Mouse (Mus musculus) MEL (cell line): ENCODE measurements around the gene Itgb2.

Source experiments
- BHLHE40 ChIP-seq: IDR thresholded peaks from 2 replicates; pipeline ENCODE4 v1.6.1; 2012; ENCODE audit warnings: low read depth, mild to moderate bottlenecking, inconsistent platforms, low read length, improper control_type of control experiment, borderline replicate concordance
- EP300 ChIP-seq, 2 experiments: IDR thresholded peaks; 2 replicates each; pipeline ENCODE4 v1.6.1; 2011; ENCODE audit warnings: improper control_type of control experiment in 2 of 2, low read length in 2 of 2, low read depth in 1 of 2, mild to moderate bottlenecking in 1 of 2
- MAX ChIP-seq: IDR thresholded peaks from 2 replicates; pipeline ENCODE4 v1.6.1; 2011; ENCODE audit warnings: low read length, improper control_type of control experiment
- MAZ ChIP-seq: IDR thresholded peaks from 2 replicates; pipeline ENCODE4 v1.6.1; 2012; ENCODE audit warnings: low read depth, mild to moderate bottlenecking, inconsistent platforms, low read length, improper control_type of control experiment
- POLR2A ChIP-seq, 2 experiments: IDR thresholded peaks; 2 replicates each; pipeline ENCODE4 v1.6.1; 2011 to 2012; ENCODE audit warnings: low read length in 2 of 2, mild to moderate bottlenecking in 2 of 2, control low read depth in 1 of 2, improper control_type of control experiment in 1 of 2, low read depth in 1 of 2, moderate library complexity in 1 of 2; ENCODE audit not compliant: control insufficient read depth in 1 of 2, insufficient read depth in 1 of 2, poor library complexity in 1 of 2
- TAL1 ChIP-seq: IDR thresholded peaks from 2 replicates; pipeline ENCODE4 v1.6.1; 2012; ENCODE audit warnings: mild to moderate bottlenecking, inconsistent platforms, low read length, moderate library complexity, mixed read lengths
- ZKSCAN1 ChIP-seq: IDR thresholded peaks from 2 replicates; pipeline ENCODE4 v1.6.1; 2012; ENCODE audit warnings: low read depth, mild to moderate bottlenecking, inconsistent platforms, low read length, improper control_type of control experiment, moderate library complexity

- TF ChIP-seq EP300 (IDR thresholded peaks at IDR 0.05; ENCODE audit: low read depth in 1 of 2, low read length in 2 of 2) (no peak), POLR2A (IDR thresholded peaks at IDR 0.05; ENCODE audit: control insufficient read depth in 1 of 2, insufficient read depth in 1 of 2, low read depth in 1 of 2, low read length in 2 of 2, poor library complexity in 1 of 2) (no peak), BHLHE40 (no peak), TAL1 (no peak), MAZ (no peak), MAX (no peak), ZKSCAN1 (no peak)
Observed at GRCm38 (mm10) chr10:77481814-77482213, 48.2 kb upstream of the Itgb2 start.
